ENCODE assay signal across 8 mouse cellular contexts in the genomic region with DNA sequence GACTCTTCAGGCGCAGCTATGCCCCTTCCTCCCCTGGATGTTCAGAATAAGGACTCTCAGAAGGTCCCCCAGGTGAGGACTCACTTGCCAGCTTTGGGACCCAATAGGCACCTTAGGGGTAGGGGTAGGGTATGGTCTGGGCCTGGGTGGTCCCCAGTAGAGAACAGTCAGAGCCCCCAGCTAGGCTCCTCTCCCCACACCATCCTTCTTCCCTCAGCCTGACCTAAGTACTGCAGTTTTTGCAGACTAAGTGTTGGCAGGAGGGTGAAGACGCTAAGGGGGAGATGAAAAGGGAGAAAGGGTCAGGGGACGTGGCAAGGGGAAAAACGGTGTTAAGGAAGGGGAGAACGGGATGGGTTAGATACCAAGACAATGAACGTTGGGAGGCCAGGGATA. TPM values are rescaled to one million over a fixed set of nuclear protein-coding genes. Genes with fewer than 3 reads are reported as not detected.
A peak's percentile ranks its signal among the peaks of the same experiment; 100 is the strongest.
DNase-seq lines count a peak whose midpoint lies in the region; ATAC-seq and TF ChIP-seq lines count a peak whose summit lies in the region.

No protein-coding gene starts in this region.

- WGBS in thymus, adult 2 months = 88% methylated on average over 6 of the region's 6 CpGs
- 51% methylated on average over 6 of the region's 6 CpGs for WGBS in limb, embryonic 15.5 days
- WGBS in stomach, embryonic 16.5 days = 35% methylated on average over 6 of the region's 6 CpGs

- DNase-seq in cerebellum, postnatal 25 days = peak; percentile 32 to 34
- no peak for DNase-seq in thymus, adult 2 months
- DNase-seq in thymus, postnatal 10 days (ENCODE audit: low spot score in 2 of 2) = no peak
- DNase-seq in embryo, embryonic 10.5 days (ENCODE audit: low spot score) = no peak
- DNase-seq in layer of hippocampus, postnatal 36 days = no peak

- H3K27ac ChIP-seq in thymus, adult 2 months (ENCODE audit: control insufficient read depth, insufficient read depth, low read length) = peak overlapping the region; percentile 73
- peak overlapping the region; percentile 97 for H3K27ac ChIP-seq in limb, embryonic 15.5 days
- H3K27ac ChIP-seq in stomach, embryonic 16.5 days (ENCODE audit: low read length) = peak overlapping the region; percentile 66

- peak overlapping the region; percentile 85 for H3K4me2 ChIP-seq in limb, embryonic 15.5 days
- H3K4me2 ChIP-seq in stomach, embryonic 16.5 days (ENCODE audit: low read depth, low read length) = peak overlapping the region; percentile 84

- peaks cover 77% of the 10 kb centered on the region for H3K4me1 ChIP-seq in thymus, adult 2 months (replicated peaks; ENCODE audit: control insufficient read depth, insufficient read depth, low read length)
- peaks cover 78% of the 10 kb centered on the region for H3K4me1 ChIP-seq in limb, embryonic 15.5 days
- peaks cover 70% of the 10 kb centered on the region for H3K4me1 ChIP-seq in stomach, embryonic 16.5 days (ENCODE audit: control insufficient read depth, insufficient read depth, low read length)

- no peak for ATAC-seq in cerebellum, adult (ENCODE audit: insufficient number of reproducible peaks, low FRiP score, low TSS enrichment)
- no peak for ATAC-seq in limb, embryonic 15.5 days (ENCODE audit: insufficient number of reproducible peaks, low FRiP score, low TSS enrichment, low read depth)
- ATAC-seq in stomach, embryonic 16.5 days (ENCODE audit: insufficient read depth, low FRiP score) = no peak

- no peak for TF ChIP-seq CTCF in thymus, adult 2 months (IDR thresholded peaks at IDR 0.05; ENCODE audit: borderline replicate concordance, control insufficient read depth, extremely low read depth, insufficient read depth, low read length, poor library complexity)

- peak overlapping the region; percentile 20; the same call in 1 of the 2 replicates for H3K9ac ChIP-seq in limb, embryonic 15.5 days
- H3K9ac ChIP-seq in stomach, embryonic 16.5 days (ENCODE audit: low read length) = peak overlapping the region; percentile 65

- no peak overlapping the region for H3K4me3 ChIP-seq in thymus, adult 2 months (ENCODE audit: control insufficient read depth, insufficient read depth, low read length)
- H3K4me3 ChIP-seq in limb, embryonic 15.5 days = peak overlapping the region; percentile 70
- peak overlapping the region; percentile 8 for H3K4me3 ChIP-seq in stomach, embryonic 16.5 days (replicated peaks; ENCODE audit: low read length)

- no peak for TF ChIP-seq POLR2A in thymus, adult 2 months (IDR thresholded peaks at IDR 0.05; ENCODE audit: control insufficient read depth, extremely low read depth, insufficient read depth, low read length, poor library complexity)

- peaks cover 6% of the 10 kb centered on the region; the same call in 1 of the 2 replicates for H3K36me3 ChIP-seq in thymus, adult 2 months (ENCODE audit: control insufficient read depth, insufficient read depth, low read length)
- peaks cover 34% of the 10 kb centered on the region for H3K36me3 ChIP-seq in limb, embryonic 15.5 days
- H3K36me3 ChIP-seq in stomach, embryonic 16.5 days (ENCODE audit: control insufficient read depth, insufficient read depth, low read length) = peaks cover 10% of the 10 kb centered on the region; the same call in 1 of the 2 replicates

- no peaks in the 10 kb centered on the region for H3K9me3 ChIP-seq in limb, embryonic 15.5 days
- no peaks in the 10 kb centered on the region for H3K9me3 ChIP-seq in stomach, embryonic 16.5 days (replicated peaks; ENCODE audit: control insufficient read depth, low read length)

- no peaks in the 10 kb centered on the region for H3K27me3 ChIP-seq in thymus, adult 2 months (ENCODE audit: control insufficient read depth, insufficient read depth, low read length)
- no peaks in the 10 kb centered on the region for H3K27me3 ChIP-seq in limb, embryonic 15.5 days
- no peaks in the 10 kb centered on the region for H3K27me3 ChIP-seq in stomach, embryonic 16.5 days (ENCODE audit: control insufficient read depth, insufficient read depth, low read length)

RNA-seq across cellular contexts. Expression of gene Pagr1a, which starts 0.8 kb away (rescaled TPM):
- polyA plus RNA-seq in thymus, adult 2 months (2012; rRNA removed) = 11.9 and 12.7 TPM in 2 replicates
- 46.7 and 85.6 TPM in 2 replicates for polyA plus RNA-seq in limb, embryonic 15.5 days (2015; fragmentation: Nextera tagmentation; extraction: Ambion mirVana)
- 43.5 and 56.6 TPM in 2 replicates for polyA plus RNA-seq in stomach, embryonic 16.5 days (2015; fragmentation: Nextera tagmentation; extraction: Ambion mirVana)
- total RNA-seq in layer of hippocampus, postnatal 36 days (2021) = 10 to 100 TPM; 10.4 to 16.2 TPM

RNA-seq across cellular contexts. Expression of gene Pagr1b, which starts 1.7 kb away (rescaled TPM):
- 5.4 and 6.2 TPM in 2 replicates for polyA plus RNA-seq in thymus, adult 2 months (2012; rRNA removed)
- 0.63 and 1.8 TPM in 2 replicates for polyA plus RNA-seq in limb, embryonic 15.5 days (2015; fragmentation: Nextera tagmentation; extraction: Ambion mirVana)
- polyA plus RNA-seq in stomach, embryonic 16.5 days (2015; fragmentation: Nextera tagmentation; extraction: Ambion mirVana) = 0.36 TPM in 1 of 2 replicates, not detected in the other
- under 1 TPM in 1 of 2 experiments, not detected in 1; 0.90 TPM for total RNA-seq in layer of hippocampus, postnatal 36 days (2021)

RNA-seq across cellular contexts. Expression of gene Gm42742, which starts 2.9 kb away (rescaled TPM):
- polyA plus RNA-seq in thymus, adult 2 months (2012; rRNA removed) = 103 and 113 TPM in 2 replicates
- polyA plus RNA-seq in limb, embryonic 15.5 days (2015; fragmentation: Nextera tagmentation; extraction: Ambion mirVana) = 28.9 and 58.2 TPM in 2 replicates
- 31.1 and 39.0 TPM in 2 replicates for polyA plus RNA-seq in stomach, embryonic 16.5 days (2015; fragmentation: Nextera tagmentation; extraction: Ambion mirVana)
- 10 to 100 TPM; 68.6 to 82.2 TPM for total RNA-seq in layer of hippocampus, postnatal 36 days (2021)

RNA-seq across cellular contexts. Expression of gene Prrt2, which starts 3.1 kb away (rescaled TPM):
- 49.7 and 53.1 TPM in 2 replicates for polyA plus RNA-seq in thymus, adult 2 months (2012; rRNA removed)
- polyA plus RNA-seq in limb, embryonic 15.5 days (2015; fragmentation: Nextera tagmentation; extraction: Ambion mirVana) = 16.5 and 17.5 TPM in 2 replicates
- polyA plus RNA-seq in stomach, embryonic 16.5 days (2015; fragmentation: Nextera tagmentation; extraction: Ambion mirVana) = 8.5 and 9.6 TPM in 2 replicates
- total RNA-seq in layer of hippocampus, postnatal 36 days (2021) = 100 to 1,000 TPM; 229 to 233 TPM

RNA-seq across cellular contexts. Expression of gene Mvp, which starts 3.5 kb away (rescaled TPM):
- polyA plus RNA-seq in thymus, adult 2 months (2012; rRNA removed) = 42.5 and 64.9 TPM in 2 replicates
- 13.1 and 17.0 TPM in 2 replicates for polyA plus RNA-seq in limb, embryonic 15.5 days (2015; fragmentation: Nextera tagmentation; extraction: Ambion mirVana)
- 28.0 and 28.3 TPM in 2 replicates for polyA plus RNA-seq in stomach, embryonic 16.5 days (2015; fragmentation: Nextera tagmentation; extraction: Ambion mirVana)
- total RNA-seq in layer of hippocampus, postnatal 36 days (2021) = 1 to 10 TPM; 7.2 to 8.4 TPM

Comparison
In these comparisons a context has a peak if more than half of its experiments do, and no peak if none do; other contexts are left out.
1. DNase-seq: peak in cerebellum, postnatal 25 days (2 of 2); none in thymus, adult 2 months (single experiment), thymus, postnatal 10 days (0 of 2), embryo, embryonic 10.5 days (single experiment) and layer of hippocampus, postnatal 36 days (0 of 2).
2. Peak in every context shown above with its lines, with median percentiles within 50 percentile points of each other: H3K27ac ChIP-seq.